Comparison of ENCODE assay signal across 9 mouse cellular contexts in the genomic region with DNA sequence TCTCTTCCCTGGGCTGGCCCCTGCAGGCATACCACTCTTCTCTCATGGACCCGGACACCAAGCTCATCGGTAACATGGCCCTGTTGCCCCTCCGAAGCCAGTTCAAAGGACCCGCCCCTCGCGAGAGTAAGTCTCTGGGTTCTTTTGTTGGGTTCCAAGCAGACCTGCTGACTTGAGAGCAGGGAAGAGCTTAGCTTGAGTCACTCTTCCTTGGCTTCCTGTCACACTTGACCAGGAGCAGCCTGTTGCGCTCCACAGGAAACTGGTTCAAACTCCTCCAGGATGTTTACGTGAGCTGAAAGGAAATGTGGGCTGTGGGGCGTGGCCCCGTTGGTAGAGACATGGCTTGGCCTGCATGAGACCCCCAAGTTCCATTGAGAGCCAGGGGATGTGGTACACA. TPM values are rescaled to one million over a fixed set of nuclear protein-coding genes. Genes with fewer than 3 reads are reported as not detected.
DNase-seq lines count a peak whose midpoint lies in the region; ATAC-seq and TF ChIP-seq lines count a peak whose summit lies in the region.
"Had no signal": no experiment of that assay in that cellular context is flagged by ENCODE, and none has a peak within 500 bp of the region (broad histone marks: within the 10 kb centered on the region; RNA-seq: fewer than 3 reads in every experiment).

No protein-coding gene starts in this region.

- 19% methylated on average over 10 of the region's 10 CpGs for WGBS in bone marrow, adult 2 months
- 78% methylated on average over 10 of the region's 10 CpGs for WGBS in lung, embryonic 15.5 days
- WGBS in midbrain, embryonic 16.5 days = 90% methylated on average over 10 of the region's 10 CpGs
- WGBS in forebrain, embryonic 15.5 days = 88% methylated on average over 10 of the region's 10 CpGs

- peak; percentile 39 for DNase-seq in gastrocnemius, postnatal 25 days
- no peak for DNase-seq in gastrocnemius, postnatal 10 days
- DNase-seq in heart, postnatal 36 days = peak; percentile 49 to 51
- DNase-seq in right cerebral cortex, postnatal 36 days (ENCODE audit: low spot score in 2 of 2) = no peak

- TF ChIP-seq POLR2A in bone marrow, adult 2 months (IDR thresholded peaks at IDR 0.05; ENCODE audit: borderline replicate concordance, control insufficient read depth, low read depth, low read length) = no peak

- H3K4me2 ChIP-seq in lung, embryonic 15.5 days = peak overlapping the region; percentile 22; the same call in 1 of the 2 replicates
- no peak overlapping the region for H3K4me2 ChIP-seq in midbrain, embryonic 16.5 days (ENCODE audit: low read length)
- no peak overlapping the region for H3K4me2 ChIP-seq in forebrain, embryonic 15.5 days (replicated peaks)

- H3K4me3 ChIP-seq in bone marrow, adult 2 months (replicated peaks; ENCODE audit: control insufficient read depth, low read depth, low read length) = no peak overlapping the region
- peak overlapping the region; percentile 17; the same call in 1 of the 2 replicates for H3K4me3 ChIP-seq in lung, embryonic 15.5 days
- H3K4me3 ChIP-seq in midbrain, embryonic 16.5 days (ENCODE audit: low read depth, low read length) = no peak overlapping the region
- H3K4me3 ChIP-seq in forebrain, embryonic 15.5 days = no peak overlapping the region

- H3K9me3 ChIP-seq in lung, embryonic 15.5 days = no peaks in the 10 kb centered on the region
- no peaks in the 10 kb centered on the region for H3K9me3 ChIP-seq in midbrain, embryonic 16.5 days (replicated peaks; ENCODE audit: control insufficient read depth, low read length, poor library complexity, severe bottlenecking)
- H3K9me3 ChIP-seq in forebrain, embryonic 15.5 days = no peaks in the 10 kb centered on the region
- H3K9me3 ChIP-seq: G1E had no signal

- intact Hi-C loops in heart, postnatal 36 days (cut with DNase I) = no loop called here

- ATAC-seq in lung, embryonic 15.5 days (ENCODE audit: borderline replicate concordance, extremely low read depth, low FRiP score, low TSS enrichment) = peak; percentile 16; the same call in 1 of the 2 replicates
- ATAC-seq in midbrain, embryonic 16.5 days = no peak
- ATAC-seq in forebrain, embryonic 15.5 days (replicated peaks) = no peak

- H3K4me1 ChIP-seq in bone marrow, adult 2 months (ENCODE audit: control insufficient read depth, insufficient read depth, low read length) = peaks cover 9% of the 10 kb centered on the region; the same call in 1 of the 2 replicates
- peaks cover 23% of the 10 kb centered on the region for H3K4me1 ChIP-seq in lung, embryonic 15.5 days
- H3K4me1 ChIP-seq in midbrain, embryonic 16.5 days (ENCODE audit: control insufficient read depth, insufficient read depth, low read length) = peaks cover 9% of the 10 kb centered on the region
- peaks cover 16% of the 10 kb centered on the region for H3K4me1 ChIP-seq in forebrain, embryonic 15.5 days

- no peaks in the 10 kb centered on the region for H3K27me3 ChIP-seq in lung, embryonic 15.5 days
- no peaks in the 10 kb centered on the region for H3K27me3 ChIP-seq in midbrain, embryonic 16.5 days (ENCODE audit: control insufficient read depth, insufficient read depth, low read depth, low read length)
- H3K27me3 ChIP-seq in forebrain, embryonic 15.5 days = no peaks in the 10 kb centered on the region

- no peak overlapping the region for H3K9ac ChIP-seq in lung, embryonic 15.5 days
- no peak overlapping the region for H3K9ac ChIP-seq in midbrain, embryonic 16.5 days (ENCODE audit: low read depth, low read length)
- H3K9ac ChIP-seq in forebrain, embryonic 15.5 days (replicated peaks) = no peak overlapping the region

- peak overlapping the region; percentile 30; the same call in 1 of the 2 replicates for H3K27ac ChIP-seq in bone marrow, adult 2 months (ENCODE audit: control insufficient read depth, insufficient read depth, low read depth, low read length, poor library complexity)
- H3K27ac ChIP-seq in lung, embryonic 15.5 days = peak overlapping the region; percentile 87
- H3K27ac ChIP-seq in midbrain, embryonic 16.5 days (ENCODE audit: low read length) = no peak overlapping the region
- no peak overlapping the region for H3K27ac ChIP-seq in forebrain, embryonic 15.5 days (replicated peaks)

- H3K36me3 ChIP-seq in lung, embryonic 15.5 days = peaks cover 17% of the 10 kb centered on the region; the same call in 1 of the 2 replicates
- H3K36me3 ChIP-seq in midbrain, embryonic 16.5 days (ENCODE audit: control insufficient read depth, insufficient read depth, low read length) = peaks cover 14% of the 10 kb centered on the region
- peaks cover 30% of the 10 kb centered on the region for H3K36me3 ChIP-seq in forebrain, embryonic 15.5 days

- TF ChIP-seq CTCF in bone marrow, adult 2 months (IDR thresholded peaks at IDR 0.05; ENCODE audit: control insufficient read depth, insufficient read depth, low read length) = no peak

RNA-seq across cellular contexts. Expression of gene Arpc3, which starts 5.1 kb away (rescaled TPM):
- 10 to 100 TPM; 46.8 to 54.9 TPM for total RNA-seq in gastrocnemius, postnatal 25 days (2021)
- 10 to 100 TPM; 75.9 to 89.9 TPM for total RNA-seq in gastrocnemius, postnatal 10 days (2021)
- 280 and 397 TPM in 2 replicates for polyA plus RNA-seq in bone marrow, adult 2 months (2011; ENCODE audit: insufficient read depth, insufficient read length, low replicate concordance, missing spikeins)
- total RNA-seq in heart, postnatal 36 days (2021) = 100 to 1,000 TPM in 1 of 2 experiments, 10 to 100 TPM in 1; 99.6 to 103 TPM
- 152 and 160 TPM in 2 replicates for polyA plus RNA-seq in lung, embryonic 15.5 days (2015; fragmentation: Nextera tagmentation; extraction: Ambion mirVana)
- 168 and 172 TPM in 2 replicates for polyA plus RNA-seq in midbrain, embryonic 16.5 days (2015; fragmentation: Nextera tagmentation; extraction: Ambion mirVana)
- 165 and 193 TPM in 2 replicates for polyA plus RNA-seq in forebrain, embryonic 15.5 days (2015; fragmentation: Nextera tagmentation; extraction: Ambion mirVana)

RNA-seq across cellular contexts. Expression of gene Fam216a, which starts 24.6 kb away (rescaled TPM):
- total RNA-seq in gastrocnemius, postnatal 25 days (2021) = 1 to 10 TPM; 5.8 to 6.1 TPM
- 10 to 100 TPM in 1 of 2 experiments, 1 to 10 TPM in 1; 9.7 to 11.5 TPM for total RNA-seq in gastrocnemius, postnatal 10 days (2021)
- 14.6 and 16.4 TPM in 2 replicates for polyA plus RNA-seq in bone marrow, adult 2 months (2011; ENCODE audit: insufficient read depth, insufficient read length, low replicate concordance, missing spikeins)
- total RNA-seq in heart, postnatal 36 days (2021) = 10 to 100 TPM; 11.7 to 14.7 TPM
- polyA plus RNA-seq in lung, embryonic 15.5 days (2015; fragmentation: Nextera tagmentation; extraction: Ambion mirVana) = 72.4 and 74.9 TPM in 2 replicates
- 135 and 139 TPM in 2 replicates for polyA plus RNA-seq in midbrain, embryonic 16.5 days (2015; fragmentation: Nextera tagmentation; extraction: Ambion mirVana)
- polyA plus RNA-seq in forebrain, embryonic 15.5 days (2015; fragmentation: Nextera tagmentation; extraction: Ambion mirVana) = 133 and 135 TPM in 2 replicates

RNA-seq across cellular contexts. Expression of gene Anapc7, which starts 24.7 kb away (rescaled TPM):
- total RNA-seq in gastrocnemius, postnatal 25 days (2021) = 10 to 100 TPM; 12.3 to 13.4 TPM
- 10 to 100 TPM; 21.5 to 25.4 TPM for total RNA-seq in gastrocnemius, postnatal 10 days (2021)
- 17.7 and 17.8 TPM in 2 replicates for polyA plus RNA-seq in bone marrow, adult 2 months (2011; ENCODE audit: insufficient read depth, insufficient read length, low replicate concordance, missing spikeins)
- 10 to 100 TPM; 31.7 to 35.1 TPM for total RNA-seq in heart, postnatal 36 days (2021)
- 43.9 and 46.2 TPM in 2 replicates for polyA plus RNA-seq in lung, embryonic 15.5 days (2015; fragmentation: Nextera tagmentation; extraction: Ambion mirVana)
- 44.3 and 45.9 TPM in 2 replicates for polyA plus RNA-seq in midbrain, embryonic 16.5 days (2015; fragmentation: Nextera tagmentation; extraction: Ambion mirVana)
- 53.3 and 54.2 TPM in 2 replicates for polyA plus RNA-seq in forebrain, embryonic 15.5 days (2015; fragmentation: Nextera tagmentation; extraction: Ambion mirVana)

RNA-seq across cellular contexts. Expression of gene Gpn3, which starts 25.1 kb away (rescaled TPM):
- total RNA-seq in gastrocnemius, postnatal 25 days (2021) = 10 to 100 TPM; 20.4 to 21.4 TPM
- 10 to 100 TPM; 23.1 to 24.4 TPM for total RNA-seq in gastrocnemius, postnatal 10 days (2021)
- 12.9 and 16.1 TPM in 2 replicates for polyA plus RNA-seq in bone marrow, adult 2 months (2011; ENCODE audit: insufficient read depth, insufficient read length, low replicate concordance, missing spikeins)
- 10 to 100 TPM; 26.6 to 30.6 TPM for total RNA-seq in heart, postnatal 36 days (2021)
- 70.5 and 70.7 TPM in 2 replicates for polyA plus RNA-seq in lung, embryonic 15.5 days (2015; fragmentation: Nextera tagmentation; extraction: Ambion mirVana)
- 42.3 and 42.7 TPM in 2 replicates for polyA plus RNA-seq in midbrain, embryonic 16.5 days (2015; fragmentation: Nextera tagmentation; extraction: Ambion mirVana)
- 47.7 and 52.4 TPM in 2 replicates for polyA plus RNA-seq in forebrain, embryonic 15.5 days (2015; fragmentation: Nextera tagmentation; extraction: Ambion mirVana)

RNA-seq across cellular contexts. Expression of gene Vps29, which starts 42.6 kb away (rescaled TPM):
- 10 to 100 TPM; 38.2 to 39.6 TPM for total RNA-seq in gastrocnemius, postnatal 25 days (2021)
- 10 to 100 TPM; 60.3 to 72.5 TPM for total RNA-seq in gastrocnemius, postnatal 10 days (2021)
- polyA plus RNA-seq in bone marrow, adult 2 months (2011; ENCODE audit: insufficient read depth, insufficient read length, low replicate concordance, missing spikeins) = 32.0 and 34.8 TPM in 2 replicates
- 10 to 100 TPM; 94.4 to 97.5 TPM for total RNA-seq in heart, postnatal 36 days (2021)
- 211 and 224 TPM in 2 replicates for polyA plus RNA-seq in lung, embryonic 15.5 days (2015; fragmentation: Nextera tagmentation; extraction: Ambion mirVana)
- polyA plus RNA-seq in midbrain, embryonic 16.5 days (2015; fragmentation: Nextera tagmentation; extraction: Ambion mirVana) = 320 and 347 TPM in 2 replicates
- polyA plus RNA-seq in forebrain, embryonic 15.5 days (2015; fragmentation: Nextera tagmentation; extraction: Ambion mirVana) = 252 and 266 TPM in 2 replicates

Comparison
In these comparisons a context has a peak if more than half of its experiments do, and no peak if none do; other contexts are left out.
1. DNase-seq: peak in gastrocnemius, postnatal 25 days (single experiment) and heart, postnatal 36 days (2 of 2); none in gastrocnemius, postnatal 10 days (single experiment) and right cerebral cortex, postnatal 36 days (0 of 2).
2. H3K27ac ChIP-seq: peak in bone marrow, adult 2 months (single experiment) and lung, embryonic 15.5 days (single experiment); none in midbrain, embryonic 16.5 days (single experiment) and forebrain, embryonic 15.5 days (single experiment).